Mouse (Mus musculus) kidney, postnatal 10 days (tissue): ENCODE measurements at regions not wholly inside any gene's neighbourhood (a gene's known extent, or its start where the extent isn't known, plus 50 kb on each side); places are given as distances from the start of the nearest gene placed in this dataset.
A peak's percentile ranks its signal among the peaks of the same experiment; 100 is the strongest.
"Not testable (repeated sequence)": the region's sequence is repeated elsewhere in the genome, so short reads cannot be mapped to it uniquely, and the experiment has no call there.

Experiments
- DNase-seq: peaks from one replicate; pipeline ENCODE4 v3.0.0; 2021; ENCODE audit warnings: mixed read lengths

GRCm38 (mm10) chr13:68298862-68299261 lies 283.1 kb downstream of the Mtrr start:
- DNase-seq, result not testable (repeated sequence)

DNA sequence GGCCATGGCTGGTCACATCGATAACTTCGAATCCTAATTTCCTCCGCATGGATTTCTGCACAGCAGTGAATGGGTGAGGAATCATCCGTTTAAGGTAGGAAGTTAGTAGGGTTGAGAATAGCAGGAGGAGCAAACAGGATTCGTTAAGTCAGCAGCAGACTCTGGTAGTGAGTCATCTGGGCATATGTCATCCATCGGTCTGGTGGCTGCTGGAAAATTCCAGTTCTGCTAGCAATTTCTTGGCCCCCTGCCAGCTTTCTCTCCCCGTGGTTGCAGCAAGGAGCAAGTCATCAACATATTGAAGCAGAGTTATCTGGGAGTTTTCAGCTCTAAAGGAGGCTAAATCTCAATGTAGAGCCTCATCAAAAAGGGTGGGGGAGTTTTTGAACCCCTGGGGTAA lies 323.7 kb downstream of the Mtrr start:
- peak; percentile 11 for DNase-seq
